Mouse (Mus musculus) embryonic facial prominence, embryonic 12.5 days (tissue): ENCODE measurements at regions not wholly inside any gene's neighbourhood (a gene's known extent, or its start where the extent isn't known, plus 50 kb on each side); places are given as distances from the start of the nearest gene placed in this dataset.

Source experiments
- ATAC-seq: fragments of 200-750 bp; cut with Nextera tagmentation; 2 replicates; pipeline ENCODE4 v1.8.0; 2017; ENCODE audit not compliant: insufficient number of reproducible peaks, insufficient read depth, low FRiP score, low TSS enrichment
- H3K27ac ChIP-seq: fragments of 300-500 bp; sonication (generic); 2 replicates; pipeline ENCODE4 v1.5.1; 2016; ENCODE audit warnings: mild to moderate bottlenecking
- H3K27me3 ChIP-seq: fragments of 300-500 bp; sonication (generic); 2 replicates; pipeline ENCODE4 v1.6.1; 2016; ENCODE audit warnings: mild to moderate bottlenecking, moderate library complexity
- H3K36me3 ChIP-seq: fragments of 300-500 bp; sonication (generic); 2 replicates; pipeline ENCODE4 v1.6.1; 2016; ENCODE audit warnings: mild to moderate bottlenecking
- H3K4me1 ChIP-seq: fragments of 300-500 bp; sonication (generic); 2 replicates; pipeline ENCODE4 v1.6.1; 2016
- H3K4me2 ChIP-seq: fragments of 300-500 bp; sonication (generic); replicated peaks from 2 replicates; pipeline ENCODE4 v1.6.1; 2016; ENCODE audit warnings: mild to moderate bottlenecking, moderate library complexity
- H3K4me3 ChIP-seq: fragments of 300-500 bp; sonication (generic); 2 replicates; pipeline ENCODE4 v1.5.1; 2016; ENCODE audit warnings: mild to moderate bottlenecking
- H3K9ac ChIP-seq: fragments of 300-500 bp; sonication (generic); 2 replicates; pipeline ENCODE4 v1.6.1; 2016; ENCODE audit warnings: mild to moderate bottlenecking, moderate library complexity
- H3K9me3 ChIP-seq: fragments of 300-500 bp; sonication (generic); 2 replicates; pipeline ENCODE4 v1.6.1; 2016; ENCODE audit warnings: mild to moderate bottlenecking, moderate library complexity
- WGBS: fragments of 180-500 bp; shearing (Covaris S2); methylation state at CpG from one replicate; pipeline ENCODE4 v1.1.7; 2016; 5-methylcytosine and 5-hydroxymethylcytosine counted together

- no peak for ATAC-seq
- 0 out of 2 replicates have a peak, but pooled peaks cover under 1% of the 10 kb centered on the region for H3K4me1 ChIP-seq
- H3K4me3 ChIP-seq, result no peak overlapping the region
- H3K27ac ChIP-seq, result no peak overlapping the region
- H3K9me3 ChIP-seq, result no peaks in the 10 kb centered on the region
- H3K36me3 ChIP-seq, result no peaks in the 10 kb centered on the region
- H3K4me2 ChIP-seq, result no peak overlapping the region
- H3K27me3 ChIP-seq, result no peaks in the 10 kb centered on the region
- no peak overlapping the region for H3K9ac ChIP-seq
- 83% methylated on average over 4 of the region's 4 CpGs for WGBS
These were observed 116.4 kb upstream of the Nabp1 start for GRCm38 (mm10) chr1:51594666-51595065.

DNA sequence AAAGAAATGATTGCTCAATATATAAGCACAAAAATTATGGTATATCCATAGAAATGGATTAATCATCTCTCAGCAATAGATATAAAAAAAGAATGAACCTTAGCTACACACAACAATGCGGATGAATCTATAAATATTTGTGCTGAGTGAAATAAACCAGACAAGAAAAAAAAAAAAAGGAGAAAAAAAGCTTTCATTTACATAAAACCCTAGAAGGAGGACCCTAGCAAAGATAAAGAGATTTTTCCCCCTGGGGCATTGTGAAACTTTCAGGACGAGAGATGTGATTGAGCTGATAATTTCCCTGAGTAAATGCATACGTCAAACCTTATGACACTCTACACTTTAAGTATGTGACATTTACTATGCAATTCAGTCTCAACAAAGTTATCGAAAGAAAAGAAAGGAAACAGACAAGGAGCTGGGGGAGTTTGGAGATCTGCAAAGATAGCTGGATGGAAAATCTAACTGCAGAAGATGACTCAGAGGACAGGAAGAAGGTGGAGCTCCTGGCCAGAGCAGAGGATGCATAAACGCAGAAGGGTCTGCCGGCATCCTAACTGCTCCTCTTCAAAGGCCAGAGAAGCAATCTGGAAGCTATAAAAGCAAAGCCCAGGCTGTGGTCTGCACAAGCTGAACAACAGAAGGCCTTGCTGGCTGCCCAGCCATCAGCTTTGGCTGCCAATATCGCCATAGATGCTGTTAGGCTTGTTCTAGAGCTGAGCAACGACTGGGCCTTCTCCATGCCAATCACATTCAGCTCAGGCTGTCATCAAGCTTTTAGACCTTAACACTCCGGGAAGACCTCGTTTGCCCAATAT is 115.6 kb upstream of the Nabp1 start:
- Histone ChIP-seq H3K27ac (no peak overlapping the region), H3K9ac (no peak overlapping the region), H3K27me3 (no peaks in the 10 kb centered on the region), H3K36me3 (no peaks in the 10 kb centered on the region), H3K4me1 (no peaks in the 10 kb centered on the region), H3K4me3 (no peak overlapping the region), H3K9me3 (no peaks in the 10 kb centered on the region), H3K4me2 (no peak overlapping the region)
- WGBS, result 56% methylated on average over 10 of the region's 10 CpGs
- no peak for ATAC-seq

GRCm38 (mm10) chr1:51591886-51592285 is 113.7 kb upstream of the Nabp1 start:
- 45% methylated on average over 4 of the region's 4 CpGs for WGBS
- Histone ChIP-seq H3K9ac (no peak overlapping the region), H3K9me3 (no peaks in the 10 kb centered on the region), H3K36me3 (no peaks in the 10 kb centered on the region), H3K27me3 (no peaks in the 10 kb centered on the region), H3K4me3 (no peak overlapping the region), H3K4me2 (no peak overlapping the region), H3K4me1 (no peaks in the 10 kb centered on the region), H3K27ac (no peak overlapping the region)
- no peak for ATAC-seq

- no peak overlapping the region for H3K9ac ChIP-seq
- no peak overlapping the region for H3K4me3 ChIP-seq
- 65% methylated on average over 9 of the region's 9 CpGs for WGBS
- H3K36me3 ChIP-seq, result no peaks in the 10 kb centered on the region
- H3K4me1 ChIP-seq, result no peaks in the 10 kb centered on the region
- H3K27me3 ChIP-seq, result no peaks in the 10 kb centered on the region
- H3K4me2 ChIP-seq, result no peak overlapping the region
- no peak overlapping the region for H3K27ac ChIP-seq
- no peak for ATAC-seq
- H3K9me3 ChIP-seq, result no peaks in the 10 kb centered on the region
These were observed 112.6 kb upstream of the Nabp1 start for GRCm38 (mm10) chr1:51590606-51591400.

- Histone ChIP-seq H3K27me3 (no peaks in the 10 kb centered on the region), H3K4me3 (no peak overlapping the region), H3K9me3 (no peaks in the 10 kb centered on the region), H3K36me3 (no peaks in the 10 kb centered on the region), H3K4me2 (no peak overlapping the region), H3K4me1 (no peaks in the 10 kb centered on the region), H3K9ac (no peak overlapping the region), H3K27ac (no peak overlapping the region)
- 25% methylated on average over 3 of the region's 3 CpGs for WGBS
- ATAC-seq, result no peak
These were observed 106.8 kb upstream of the Nabp1 start for GRCm38 (mm10) chr1:51584925-51585424.

DNA sequence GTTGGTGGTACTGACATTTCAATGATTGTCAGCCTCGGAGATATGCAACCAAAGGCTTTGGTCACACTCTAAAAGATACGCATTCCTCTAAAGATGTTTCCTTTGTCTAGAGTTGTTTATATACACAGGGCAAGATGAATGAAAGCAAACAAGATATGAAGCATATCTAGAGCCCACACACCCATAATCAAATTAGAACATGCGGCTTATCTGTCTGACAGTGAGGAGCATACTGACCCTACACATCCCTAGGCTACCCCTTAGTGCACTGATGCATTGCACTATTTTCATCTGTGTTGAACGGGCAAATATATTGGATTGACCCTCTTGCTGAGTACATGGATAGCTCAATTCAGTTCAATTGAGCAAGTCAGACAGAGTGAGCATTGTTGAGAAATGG is 105.6 kb upstream of the Nabp1 start:
- Histone ChIP-seq H3K4me3 (no peak overlapping the region), H3K27ac (no peak overlapping the region), H3K4me1 (no peaks in the 10 kb centered on the region), H3K9ac (no peak overlapping the region), H3K9me3 (no peaks in the 10 kb centered on the region), H3K4me2 (no peak overlapping the region), H3K36me3 (no peaks in the 10 kb centered on the region), H3K27me3 (no peaks in the 10 kb centered on the region)
- WGBS, result 85% methylated on average over 4 of the region's 4 CpGs
- ATAC-seq, result no peak

DNA sequence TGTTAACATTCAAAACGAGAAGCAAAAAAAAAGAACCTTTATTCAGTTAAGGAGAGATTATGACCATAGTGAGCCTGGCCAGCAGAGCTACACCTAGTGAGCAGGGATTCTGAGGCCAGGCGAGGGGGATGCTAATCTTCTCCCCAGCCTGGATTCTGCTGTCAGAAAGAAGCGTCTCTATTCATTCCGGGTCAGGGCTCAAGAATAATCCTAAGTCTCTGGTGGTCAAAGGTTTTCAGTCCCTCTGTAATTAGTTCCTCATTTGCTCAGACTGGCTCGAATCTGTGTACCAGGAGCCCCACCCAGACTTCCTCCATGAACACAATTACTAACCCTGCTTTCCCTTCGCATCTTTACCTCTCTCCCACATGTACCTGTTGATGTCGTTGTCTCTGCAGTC is 101.8 kb upstream of the Nabp1 start:
- 20% methylated on average over 7 of the region's 7 CpGs for WGBS
- Histone ChIP-seq H3K9ac (no peak overlapping the region), H3K27ac (no peak overlapping the region), H3K36me3 (no peaks in the 10 kb centered on the region), H3K27me3 (no peaks in the 10 kb centered on the region), H3K9me3 (no peaks in the 10 kb centered on the region), H3K4me2 (no peak overlapping the region), H3K4me1 (no peaks in the 10 kb centered on the region), H3K4me3 (no peak overlapping the region)
- 0 out of 2 replicates have a peak, but pooled peaks have one; percentile 47 for ATAC-seq

DNA sequence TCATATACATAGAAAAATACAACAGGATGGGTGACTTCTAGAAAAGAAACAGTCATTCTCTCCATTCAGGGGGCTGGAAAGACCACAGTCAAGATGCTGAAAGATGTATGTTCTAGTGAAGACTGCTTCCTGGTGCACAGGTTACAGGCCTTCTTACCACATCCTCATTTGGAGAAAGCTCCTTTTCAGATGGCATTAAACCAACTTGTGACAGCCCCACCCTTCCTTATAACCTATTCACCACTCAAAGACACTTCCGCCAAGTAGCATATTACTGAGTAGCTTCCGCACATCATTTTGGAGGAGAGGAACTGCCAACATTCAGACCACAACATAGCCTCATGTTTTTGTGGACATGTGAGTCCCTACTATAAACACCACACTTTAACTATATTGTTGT is 99.5 kb upstream of the Nabp1 start:
- Histone ChIP-seq H3K27me3 (no peaks in the 10 kb centered on the region), H3K36me3 (no peaks in the 10 kb centered on the region), H3K9ac (no peak overlapping the region), H3K9me3 (no peaks in the 10 kb centered on the region), H3K4me2 (no peak overlapping the region), H3K4me3 (no peak overlapping the region), H3K4me1 (no peaks in the 10 kb centered on the region), H3K27ac (no peak overlapping the region)
- no peak for ATAC-seq
- 95% methylated on average over 2 of the region's 2 CpGs for WGBS

DNA sequence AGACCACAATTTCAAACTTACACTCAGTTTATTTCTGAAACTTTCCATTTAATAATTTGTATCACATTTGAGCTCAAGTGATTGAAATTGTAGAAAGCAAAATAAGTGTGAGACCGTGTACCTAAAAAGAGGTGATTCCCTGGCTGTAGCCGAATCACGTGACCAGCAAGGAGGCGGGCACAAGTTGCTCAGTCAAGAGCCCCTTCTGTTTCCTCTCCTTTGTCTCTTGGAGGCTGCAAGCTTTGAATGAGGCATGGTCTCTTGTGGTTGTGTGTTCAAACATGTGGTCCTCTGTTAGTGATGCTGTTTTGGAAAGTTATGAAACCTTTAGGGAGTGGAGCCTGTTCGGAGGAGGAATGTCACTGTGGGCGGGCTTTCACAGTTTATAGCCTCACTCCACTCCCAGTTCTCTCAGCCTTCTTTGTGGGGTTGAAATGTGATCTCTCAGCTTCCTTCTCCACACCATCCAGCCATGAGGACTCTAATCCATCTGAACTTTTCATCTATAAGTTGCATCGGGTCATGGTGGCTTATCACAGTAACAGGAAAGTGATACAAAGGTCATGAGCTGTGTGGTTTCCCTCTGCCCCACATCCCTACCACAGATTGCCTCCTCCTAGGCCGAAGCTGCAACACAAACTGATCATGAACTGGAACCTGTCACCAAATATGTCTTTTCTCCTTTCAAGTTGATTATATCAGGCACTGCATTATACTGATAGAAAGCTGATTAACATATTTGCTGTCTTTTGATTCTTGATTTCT is 94.3 kb upstream of the Nabp1 start:
- no peaks in the 10 kb centered on the region for H3K4me1 ChIP-seq
- 81% methylated on average over 8 of the region's 8 CpGs for WGBS
- no peaks in the 10 kb centered on the region for H3K27me3 ChIP-seq
- no peaks in the 10 kb centered on the region for H3K9me3 ChIP-seq
- H3K4me2 ChIP-seq, result no peak overlapping the region
- ATAC-seq, result no peak
- H3K27ac ChIP-seq, result no peak overlapping the region
- no peaks in the 10 kb centered on the region for H3K36me3 ChIP-seq
- no peak overlapping the region for H3K9ac ChIP-seq
- H3K4me3 ChIP-seq, result no peak overlapping the region

GRCm38 (mm10) chr1:51569625-51570024 is 91.4 kb upstream of the Nabp1 start:
- 89% methylated on average over 4 of the region's 4 CpGs for WGBS
- H3K4me1 ChIP-seq, result no peaks in the 10 kb centered on the region
- no peak overlapping the region for H3K4me3 ChIP-seq
- no peak overlapping the region for H3K9ac ChIP-seq
- no peaks in the 10 kb centered on the region for H3K36me3 ChIP-seq
- H3K27ac ChIP-seq, result no peak overlapping the region
- no peak for ATAC-seq
- no peaks in the 10 kb centered on the region for H3K27me3 ChIP-seq
- no peak overlapping the region for H3K4me2 ChIP-seq
- no peaks in the 10 kb centered on the region for H3K9me3 ChIP-seq

DNA sequence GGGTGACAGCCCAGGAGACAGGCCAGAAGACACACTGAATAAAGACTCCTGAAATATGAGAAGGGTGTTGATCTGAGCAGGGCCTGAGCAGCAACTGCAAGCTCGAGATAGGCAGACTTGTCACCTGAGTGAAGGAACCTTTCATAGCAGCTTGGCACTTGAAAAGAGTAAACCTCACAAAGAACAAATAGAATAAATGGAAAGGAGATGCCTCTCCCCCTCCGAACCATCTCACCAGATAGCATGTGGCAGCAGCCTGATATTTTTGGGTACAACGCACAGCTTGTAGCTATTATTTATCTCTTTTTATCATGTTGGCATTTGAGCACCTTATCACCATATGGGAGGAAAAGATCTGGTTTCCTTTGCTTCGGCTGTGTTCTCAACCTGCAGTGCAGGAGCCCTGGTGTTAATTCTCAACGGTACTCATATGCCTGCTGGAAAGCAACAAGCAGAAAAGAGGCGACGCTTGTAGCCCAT is 88.0 kb upstream of the Nabp1 start:
- 0 out of 2 replicates have a peak, but pooled peaks have one; percentile 22 for ATAC-seq

More for the DNA sequence above, 88.0 kb upstream of the Nabp1 start:
- no peaks in the 10 kb centered on the region for H3K9me3 ChIP-seq
- H3K27ac ChIP-seq, result no peak overlapping the region
- 57% methylated on average over 7 of the region's 7 CpGs for WGBS
- no peaks in the 10 kb centered on the region for H3K4me1 ChIP-seq
- no peak overlapping the region for H3K4me2 ChIP-seq
- H3K27me3 ChIP-seq, result no peaks in the 10 kb centered on the region
- H3K4me3 ChIP-seq, result no peak overlapping the region
- H3K36me3 ChIP-seq, result no peaks in the 10 kb centered on the region
- H3K9ac ChIP-seq, result no peak overlapping the region
